Mouse (Mus musculus) ES-Bruce4 (cell line): ENCODE measurements around the gene Bbox1. TPM values are rescaled to one million over a fixed set of nuclear protein-coding genes. Genes with fewer than 3 reads are reported as not detected.

Experiments
- H3K27ac ChIP-seq: 2 replicates; pipeline ENCODE4 v1.5.1; 2012; ENCODE audit warnings: low read length, inconsistent platforms; ENCODE audit not compliant: insufficient read depth
- H3K27me3 ChIP-seq: 2 replicates; pipeline ENCODE4 v1.6.1; 2012; ENCODE audit warnings: mild to moderate bottlenecking, low read length, inconsistent platforms; ENCODE audit not compliant: control insufficient read depth, poor library complexity, insufficient read depth, severe bottlenecking
- H3K36me3 ChIP-seq: 2 replicates; pipeline ENCODE4 v1.6.1; 2012; ENCODE audit warnings: inconsistent platforms, mild to moderate bottlenecking, low read length, moderate library complexity; ENCODE audit not compliant: control insufficient read depth, poor library complexity, insufficient read depth, severe bottlenecking
- H3K4me1 ChIP-seq: one replicate; pipeline ENCODE4 v1.8.1; 2011; ENCODE audit warnings: low read length; ENCODE audit not compliant: control insufficient read depth, insufficient read depth
- H3K4me3 ChIP-seq: 2 replicates; pipeline ENCODE4 v1.5.1; 2011; ENCODE audit warnings: low read depth, mild to moderate bottlenecking, low read length
- H3K9ac ChIP-seq: 2 replicates; pipeline ENCODE4 v1.6.1; 2012; ENCODE audit warnings: low read depth, mild to moderate bottlenecking, inconsistent platforms; ENCODE audit not compliant: poor library complexity, severe bottlenecking
- H3K9me3 ChIP-seq: replicated peaks from 2 replicates; pipeline ENCODE4 v1.6.1; 2012; ENCODE audit warnings: mild to moderate bottlenecking, low read length, inconsistent platforms; ENCODE audit not compliant: control insufficient read depth, poor library complexity, insufficient read depth, severe bottlenecking
- CTCF ChIP-seq: IDR thresholded peaks from one replicate; pipeline ENCODE4 v1.8.1; 2011; ENCODE audit warnings: low read depth, low read length
- EP300 ChIP-seq: IDR thresholded peaks from 2 replicates; pipeline ENCODE4 v1.6.1; 2011; ENCODE audit warnings: low read depth, low read length; ENCODE audit not compliant: insufficient read depth
- POLR2A ChIP-seq: IDR thresholded peaks from one replicate; pipeline ENCODE4 v1.8.1; 2011; ENCODE audit warnings: low read length; ENCODE audit not compliant: insufficient read depth
- polyA plus RNA-seq: library from polyadenylated mRNA; stranded (reverse); fragments of >200 nt; gene quantifications from 2 replicates; pipeline ENCODE4 v1.2.4, GENCODE M21; 2011; ENCODE audit warnings: low read depth; ENCODE audit not compliant: missing spikeins, insufficient read depth, insufficient read length

Bbox1 gene
- polyA plus RNA-seq, 1 experiment, result not detected

GRCm38 (mm10) chr2:110351406-110351805 lies 37.0 kb upstream of the Bbox1 start:
- Histone ChIP-seq H3K4me3 (no peak overlapping the region), H3K27ac (no peak overlapping the region), H3K36me3 (no peaks in the 10 kb centered on the region), H3K9ac (no peak overlapping the region), H3K4me1 (no peaks in the 10 kb centered on the region), H3K9me3 (no peaks in the 10 kb centered on the region), H3K27me3 (no peaks in the 10 kb centered on the region)
- no peak for TF ChIP-seq EP300

- TF ChIP-seq POLR2A (no peak), EP300 (no peak), CTCF (no peak)
- Histone ChIP-seq H3K4me1 (no peaks in the 10 kb centered on the region), H3K27ac (no peak overlapping the region), H3K9me3 (no peaks in the 10 kb centered on the region), H3K4me3 (no peak overlapping the region), H3K27me3 (no peaks in the 10 kb centered on the region), H3K9ac (no peak overlapping the region), H3K36me3 (no peaks in the 10 kb centered on the region)
Observed at GRCm38 (mm10) chr2:110328953-110329352, 14.6 kb upstream of the Bbox1 start.

DNA sequence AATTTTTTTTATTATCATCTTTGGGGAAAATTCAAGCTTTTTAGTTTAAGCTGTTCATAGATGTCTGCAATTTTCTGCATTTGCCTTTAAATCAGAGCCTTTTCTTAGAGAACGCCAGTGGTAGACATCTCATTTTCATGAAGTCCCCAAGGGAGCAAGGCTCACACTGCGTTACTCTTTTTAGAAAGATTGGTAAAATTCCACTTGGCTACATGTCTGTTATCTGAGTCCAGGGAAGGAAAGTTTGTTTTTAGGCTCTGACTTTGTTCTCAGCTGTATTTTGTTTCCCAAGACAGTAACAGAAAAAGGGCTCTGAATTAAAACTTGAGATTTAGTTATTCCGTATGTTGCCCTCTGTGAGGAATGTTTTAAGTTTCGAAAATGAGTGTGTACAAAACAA lies 5.6 kb upstream of the Bbox1 start:
- no peak overlapping the region for H3K4me3 ChIP-seq
- H3K9ac ChIP-seq, result no peak overlapping the region
- H3K27me3 ChIP-seq, result no peaks in the 10 kb centered on the region
- no peaks in the 10 kb centered on the region for H3K9me3 ChIP-seq
- TF ChIP-seq CTCF (no peak), EP300 (no peak), POLR2A (no peak)
- H3K27ac ChIP-seq, result no peak overlapping the region
- H3K36me3 ChIP-seq, result no peaks in the 10 kb centered on the region
- H3K4me1 ChIP-seq, result no peaks in the 10 kb centered on the region

GRCm38 (mm10) chr2:110319266-110319665 lies 4.9 kb upstream of the Bbox1 start:
- no peak overlapping the region for H3K27ac ChIP-seq
- no peaks in the 10 kb centered on the region for H3K4me1 ChIP-seq
- no peaks in the 10 kb centered on the region for H3K9me3 ChIP-seq
- H3K27me3 ChIP-seq, result no peaks in the 10 kb centered on the region
- no peaks in the 10 kb centered on the region for H3K36me3 ChIP-seq
- TF ChIP-seq CTCF (no peak), POLR2A (no peak), EP300 (no peak)
- H3K4me3 ChIP-seq, result no peak overlapping the region
- no peak overlapping the region for H3K9ac ChIP-seq

DNA sequence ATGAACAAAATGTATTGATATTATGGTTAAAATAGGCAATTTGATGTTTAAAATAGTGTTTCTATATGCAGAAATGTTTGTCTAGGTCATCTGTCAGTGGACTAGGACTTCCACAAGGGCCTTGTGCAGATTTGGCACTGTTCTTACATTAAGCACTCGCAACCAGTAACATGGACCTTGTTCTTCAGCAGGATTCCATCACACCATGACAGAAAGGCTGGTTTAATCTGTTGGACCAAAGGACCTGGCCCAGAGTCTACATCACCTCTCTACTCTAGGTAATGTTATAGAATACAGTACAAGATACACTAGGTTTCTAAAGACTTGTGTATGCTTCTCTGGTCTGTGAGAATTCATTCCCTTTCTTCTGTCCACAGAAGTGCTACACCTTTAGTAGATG lies 4.4 kb upstream of the Bbox1 start:
- TF ChIP-seq EP300 (no peak), POLR2A (no peak), CTCF (no peak)
- Histone ChIP-seq H3K9me3 (no peaks in the 10 kb centered on the region), H3K9ac (no peak overlapping the region)

GRCm38 (mm10) chr2:110316116-110316883 lies 1.9 kb upstream of the Bbox1 start:
- Histone ChIP-seq H3K27ac (no peak overlapping the region), H3K4me3 (no peak overlapping the region), H3K36me3 (no peaks in the 10 kb centered on the region), H3K4me1 (no peaks in the 10 kb centered on the region), H3K9ac (no peak overlapping the region), H3K27me3 (no peaks in the 10 kb centered on the region), H3K9me3 (no peaks in the 10 kb centered on the region)
- no peak for TF ChIP-seq CTCF
- no peak for TF ChIP-seq EP300
- no peak for TF ChIP-seq POLR2A

More for the DNA sequence above, 4.4 kb upstream of the Bbox1 start:
- Histone ChIP-seq H3K27ac (no peak overlapping the region), H3K27me3 (no peaks in the 10 kb centered on the region), H3K36me3 (no peaks in the 10 kb centered on the region), H3K4me3 (no peak overlapping the region), H3K4me1 (no peaks in the 10 kb centered on the region)
